Mouse (Mus musculus): ENCODE data around the gene Fbxo34.

- TF ChIP-seq POLR2A (IDR thresholded peaks at IDR 0.05; ENCODE audit: borderline replicate concordance, extremely low read depth, insufficient read depth, insufficient read length, poor library complexity, severe bottlenecking) (no peak), CTCF (IDR thresholded peaks at IDR 0.05; ENCODE audit: borderline replicate concordance, extremely low read depth, insufficient read depth, insufficient read length) (no peak)
Observed at GRCm38 (mm10) chr14:47462453-47462852, 12.2 kb downstream of the Fbxo34 start.
